Mouse (Mus musculus) bone marrow, adult 2 months (tissue): ENCODE measurements around the gene Dysf. TPM values are rescaled to one million over a fixed set of nuclear protein-coding genes. Genes with fewer than 3 reads are reported as not detected.

Source experiments
- H3K27ac ChIP-seq: fragments of 200-500 bp; 2 replicates; pipeline ENCODE4 v1.5.1; 2012; ENCODE audit warnings: low read depth, mild to moderate bottlenecking, control low read depth, inconsistent platforms, low read length; ENCODE audit not compliant: control insufficient read depth, poor library complexity, insufficient read depth
- H3K4me1 ChIP-seq: fragments of 200-500 bp; 2 replicates; pipeline ENCODE4 v1.6.1; 2011; ENCODE audit warnings: low read length; ENCODE audit not compliant: control insufficient read depth, insufficient read depth
- H3K4me3 ChIP-seq: fragments of 200-500 bp; replicated peaks from 2 replicates; pipeline ENCODE3; 2011; ENCODE audit warnings: mild to moderate bottlenecking, low read depth, low read length, control low read depth; ENCODE audit not compliant: control insufficient read depth
- CTCF ChIP-seq: fragments of 200-500 bp; IDR thresholded peaks from 2 replicates; pipeline ENCODE4 v1.5.1; 2011; ENCODE audit warnings: low read length, control low read depth; ENCODE audit not compliant: control insufficient read depth, insufficient read depth
- POLR2A ChIP-seq: fragments of 200-500 bp; IDR thresholded peaks from 2 replicates; pipeline ENCODE4 v1.6.1; 2011; ENCODE audit warnings: low read depth, mild to moderate bottlenecking, control low read depth, low read length, borderline replicate concordance; ENCODE audit not compliant: control insufficient read depth
- WGBS: fragments of 180-500 bp; shearing (Covaris S2); methylation state at CpG from one replicate; pipeline ENCODE4 v1.1.7; 2018; 5-methylcytosine and 5-hydroxymethylcytosine counted together
- polyA plus RNA-seq: library from polyadenylated mRNA; stranded (reverse); fragments of >200 nt; gene quantifications from 2 replicates; pipeline ENCODE4 v1.2.4, GENCODE M21; 2011; ENCODE audit warnings: low replicate concordance; ENCODE audit not compliant: missing spikeins, insufficient read depth, insufficient read length

Dysf gene
- polyA plus RNA-seq, 1 experiment = 8.9 TPM

GRCm38 (mm10) chr6:84173626-84174025 is 165.2 kb downstream of the Dysf start:
- 84% methylated on average over 6 of the region's 6 CpGs for WGBS
- Histone ChIP-seq H3K27ac (no peak overlapping the region), H3K4me3 (no peak overlapping the region), H3K4me1 (no peaks in the 10 kb centered on the region)
- no peak for TF ChIP-seq CTCF

- H3K27ac ChIP-seq = no peak overlapping the region
- TF ChIP-seq CTCF = no peak
- no peak for TF ChIP-seq POLR2A
- WGBS = 44% methylated on average over 5 of the region's 5 CpGs
Observed at GRCm38 (mm10) chr6:84178776-84179405, 170.5 kb downstream of the Dysf start.

GRCm38 (mm10) chr6:84181452-84181851 is 173.1 kb downstream of the Dysf start:
- no peak overlapping the region for H3K4me3 ChIP-seq
- H3K27ac ChIP-seq = no peak overlapping the region
- TF ChIP-seq CTCF = no peak
- no peak for TF ChIP-seq POLR2A
- WGBS = 78% methylated on average over 4 of the region's 4 CpGs
- no peaks in the 10 kb centered on the region for H3K4me1 ChIP-seq

More at GRCm38 (mm10) chr6:84178776-84179405, 170.5 kb downstream of the Dysf start:
- no peaks in the 10 kb centered on the region for H3K4me1 ChIP-seq
- no peak overlapping the region for H3K4me3 ChIP-seq

GRCm38 (mm10) chr6:84191656-84192250 is 183.4 kb downstream of the Dysf start:
- Histone ChIP-seq H3K4me1 (peaks cover 1% of the 10 kb centered on the region; the same call in 1 of the 2 replicates), H3K27ac (no peak overlapping the region), H3K4me3 (no peak overlapping the region)
- TF ChIP-seq CTCF (no peak), POLR2A (no peak)
- WGBS = 32% methylated on average over 6 of the region's 6 CpGs

- 53% methylated on average over 5 of the region's 5 CpGs for WGBS
- H3K4me3 ChIP-seq = no peak overlapping the region
- TF ChIP-seq CTCF (no peak), POLR2A (no peak)
Observed at GRCm38 (mm10) chr6:84196511-84196910, 188.1 kb downstream of the Dysf start.

GRCm38 (mm10) chr6:84197811-84198213 is 189.4 kb downstream of the Dysf start:
- H3K27ac ChIP-seq = no peak overlapping the region
- no peak for TF ChIP-seq POLR2A
- no peak overlapping the region for H3K4me3 ChIP-seq
- WGBS = 68% methylated on average over 5 of the region's 5 CpGs
- peaks cover 4% of the 10 kb centered on the region; the same call in 1 of the 2 replicates for H3K4me1 ChIP-seq

More at GRCm38 (mm10) chr6:84196511-84196910, 188.1 kb downstream of the Dysf start:
- peaks cover 4% of the 10 kb centered on the region; the same call in 1 of the 2 replicates for H3K4me1 ChIP-seq
- no peak overlapping the region for H3K27ac ChIP-seq

GRCm38 (mm10) chr6:84201721-84202490 is 193.5 kb downstream of the Dysf start:
- Histone ChIP-seq H3K4me3 (no peak overlapping the region), H3K27ac (no peak overlapping the region), H3K4me1 (peaks cover under 1% of the 10 kb centered on the region; the same call in 1 of the 2 replicates)
- TF ChIP-seq POLR2A (no peak), CTCF (no peak)
- 81% methylated on average over 8 of the region's 8 CpGs for WGBS

GRCm38 (mm10) chr6:84205611-84206010 is 197.2 kb downstream of the Dysf start:
- WGBS = 81% methylated on average over 3 of the region's 3 CpGs
- Histone ChIP-seq H3K4me3 (no peak overlapping the region), H3K27ac (no peak overlapping the region), H3K4me1 (no peaks in the 10 kb centered on the region; the same call in 1 of the 2 replicates)
- TF ChIP-seq CTCF = no peak
- no peak for TF ChIP-seq POLR2A
